Mouse (Mus musculus): ENCODE measurements at regions not wholly inside any gene's neighbourhood (a gene's known extent, or its start where the extent isn't known, plus 50 kb on each side); places are given as distances from the start of the nearest gene placed in this dataset.

DNA sequence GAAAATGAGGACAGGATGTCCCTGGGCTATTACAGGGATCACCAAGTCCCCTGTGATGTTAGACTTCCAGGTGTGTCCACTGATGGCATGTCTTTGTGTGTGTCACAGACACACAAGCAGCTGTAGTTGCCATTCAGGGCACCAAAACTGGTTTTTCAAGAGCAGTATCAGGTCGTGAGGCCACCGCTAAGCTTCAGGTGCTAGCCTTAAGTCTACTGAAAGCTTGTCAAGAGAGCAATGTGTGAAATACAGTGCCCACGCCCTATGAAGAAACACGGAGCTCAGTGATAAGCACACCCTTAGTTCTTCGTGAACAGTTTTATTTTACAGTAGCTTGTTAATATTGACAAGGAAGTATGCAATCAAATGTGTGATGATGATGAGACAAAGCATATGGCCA is 66.7 kb upstream of the Tecrl start:
- Histone ChIP-seq H3K9me3 (ENCODE audit: control insufficient read depth, insufficient read depth, low read depth, low read length) (no peaks in the 10 kb centered on the region), H3K9ac (ENCODE audit: insufficient read depth, low read depth, low read length, poor library complexity, severe bottlenecking) (no peak overlapping the region), H3K4me3 (ENCODE audit: insufficient read depth in 1 of 2, low read depth in 1 of 2, low read length in 2 of 2, poor library complexity in 1 of 2, severe bottlenecking in 1 of 2) (no peak overlapping the region), H3K27ac (ENCODE audit: insufficient read depth, low read depth, low read length, poor library complexity, severe bottlenecking) (no peak overlapping the region), H3K4me1 (ENCODE audit: control insufficient read depth in 2 of 2, insufficient read depth in 2 of 2, low read length in 2 of 2, poor library complexity in 1 of 2) (no peaks in the 10 kb centered on the region), H3K36me3 (ENCODE audit: control insufficient read depth, insufficient read depth, low read length, poor library complexity, severe bottlenecking) (no peaks in the 10 kb centered on the region)
- DNase-seq (ENCODE audit: low read depth, low spot score): no peak
- TF ChIP-seq ZNF384 (IDR thresholded peaks at IDR 0.05; ENCODE audit: low read depth, low read length) (no peak), MAFK (IDR thresholded peaks at IDR 0.05; ENCODE audit: insufficient read depth, low read depth, low read length) (no peak), CHD2 (IDR thresholded peaks at IDR 0.05; ENCODE audit: low read depth, low read length) (no peak), HCFC1 (IDR thresholded peaks at IDR 0.05; ENCODE audit: borderline replicate concordance, insufficient read depth, low read length) (no peak), ZC3H11A (IDR thresholded peaks at IDR 0.05; ENCODE audit: borderline replicate concordance, low read depth, low read length) (no peak)
- in situ Hi-C loops (cut with MboI; ENCODE audit: low sequenced_read_pairs in 2 of 2, unreplicated experiment in 2 of 2): no loop called here

DNA sequence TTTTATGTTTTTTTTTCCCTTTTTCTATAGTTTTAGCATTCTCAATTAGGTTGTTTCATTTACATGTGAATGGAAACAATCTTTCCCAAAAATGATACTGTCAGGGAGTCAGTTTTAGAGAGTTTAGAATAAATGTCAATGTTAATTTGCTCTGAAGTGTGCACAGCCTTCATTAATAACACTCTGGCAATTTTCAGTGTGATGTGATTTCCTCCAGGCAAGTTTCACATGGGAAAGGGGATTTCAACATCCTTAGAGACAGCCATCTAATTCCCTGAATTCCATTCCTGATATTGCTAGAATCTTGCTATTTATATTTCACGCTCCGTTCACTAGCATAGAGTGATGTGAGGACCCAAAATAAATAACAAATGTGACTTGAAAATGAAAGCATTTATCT is 55.2 kb upstream of the Tecrl start:
- H3K36me3 ChIP-seq (ENCODE audit: control insufficient read depth, insufficient read depth, low read length, poor library complexity, severe bottlenecking): no peaks in the 10 kb centered on the region
- TF ChIP-seq ZC3H11A (IDR thresholded peaks at IDR 0.05; ENCODE audit: borderline replicate concordance, low read depth, low read length): no peak
- H3K9ac ChIP-seq (ENCODE audit: insufficient read depth, low read depth, low read length, poor library complexity, severe bottlenecking): no peak overlapping the region
- H3K4me3 ChIP-seq (ENCODE audit: insufficient read depth in 1 of 2, low read depth in 1 of 2, low read length in 2 of 2, poor library complexity in 1 of 2, severe bottlenecking in 1 of 2): no peak overlapping the region
- H3K9me3 ChIP-seq (ENCODE audit: control insufficient read depth, insufficient read depth, low read depth, low read length): no peaks in the 10 kb centered on the region
- H3K4me1 ChIP-seq (ENCODE audit: control insufficient read depth in 2 of 2, insufficient read depth in 2 of 2, low read length in 2 of 2, poor library complexity in 1 of 2): no peaks in the 10 kb centered on the region
- DNase-seq (ENCODE audit: low read depth, low spot score): no peak
- no peak overlapping the region for H3K27ac ChIP-seq (ENCODE audit: insufficient read depth, low read depth, low read length, poor library complexity, severe bottlenecking)
- in situ Hi-C loops (cut with MboI; ENCODE audit: low sequenced_read_pairs in 2 of 2, unreplicated experiment in 2 of 2): no loop called here

DNA sequence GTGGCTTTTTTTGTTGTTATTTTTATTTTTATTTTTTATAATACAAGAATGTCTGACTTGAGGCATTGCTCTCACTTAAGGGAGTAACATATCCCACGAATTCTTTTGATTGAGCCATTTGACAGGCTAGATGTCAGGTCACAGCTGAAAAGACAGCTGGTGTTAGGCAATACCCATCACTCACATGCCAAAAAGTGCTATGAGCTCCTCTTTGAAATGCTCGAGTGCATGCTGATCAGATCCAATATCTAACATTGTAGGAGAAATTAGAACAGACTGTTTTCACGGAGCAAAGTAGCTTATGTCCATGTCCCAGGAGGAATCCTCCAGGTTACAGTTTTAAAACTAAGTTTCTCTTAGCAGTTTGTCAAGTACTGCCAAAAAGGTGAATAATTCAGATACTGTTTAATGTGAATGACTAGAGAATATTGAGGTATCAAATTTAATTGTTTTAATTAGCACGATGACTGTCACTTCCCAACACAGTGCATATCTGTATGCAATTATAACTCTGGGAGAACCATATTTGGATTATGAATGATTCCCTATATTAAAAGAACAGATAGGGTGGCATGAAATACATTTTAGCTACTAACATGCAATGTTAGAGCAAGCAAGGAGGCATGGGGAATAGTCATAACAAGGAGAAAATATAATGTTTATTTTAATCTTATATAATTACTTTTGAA is 50.4 kb upstream of the Tecrl start:
- H3K36me3 ChIP-seq (ENCODE audit: control insufficient read depth, insufficient read depth, low read length, poor library complexity, severe bottlenecking): no peaks in the 10 kb centered on the region
- H3K4me3 ChIP-seq (ENCODE audit: insufficient read depth in 1 of 2, low read depth in 1 of 2, low read length in 2 of 2, poor library complexity in 1 of 2, severe bottlenecking in 1 of 2): no peak overlapping the region
- no peak for DNase-seq (ENCODE audit: low read depth, low spot score)
- no peaks in the 10 kb centered on the region for H3K9me3 ChIP-seq (ENCODE audit: control insufficient read depth, insufficient read depth, low read depth, low read length)
- H3K4me1 ChIP-seq (ENCODE audit: control insufficient read depth in 2 of 2, insufficient read depth in 2 of 2, low read length in 2 of 2, poor library complexity in 1 of 2): no peaks in the 10 kb centered on the region
- no peak overlapping the region for H3K9ac ChIP-seq (ENCODE audit: insufficient read depth, low read depth, low read length, poor library complexity, severe bottlenecking)
- TF ChIP-seq ZC3H11A (IDR thresholded peaks at IDR 0.05; ENCODE audit: borderline replicate concordance, low read depth, low read length) (no peak), CHD2 (IDR thresholded peaks at IDR 0.05; ENCODE audit: low read depth, low read length) (no peak), HCFC1 (IDR thresholded peaks at IDR 0.05; ENCODE audit: borderline replicate concordance, insufficient read depth, low read length) (no peak), ZNF384 (IDR thresholded peaks at IDR 0.05; ENCODE audit: low read depth, low read length) (no peak), MAFK (IDR thresholded peaks at IDR 0.05; ENCODE audit: insufficient read depth, low read depth, low read length) (no peak)
- in situ Hi-C loops (cut with MboI; ENCODE audit: low sequenced_read_pairs in 2 of 2, unreplicated experiment in 2 of 2): no loop called here
- no peak overlapping the region for H3K27ac ChIP-seq (ENCODE audit: insufficient read depth, low read depth, low read length, poor library complexity, severe bottlenecking)

Data from ES-E14 (cell line).